Mouse (Mus musculus): ENCODE data around the gene Syn3.

DNA sequence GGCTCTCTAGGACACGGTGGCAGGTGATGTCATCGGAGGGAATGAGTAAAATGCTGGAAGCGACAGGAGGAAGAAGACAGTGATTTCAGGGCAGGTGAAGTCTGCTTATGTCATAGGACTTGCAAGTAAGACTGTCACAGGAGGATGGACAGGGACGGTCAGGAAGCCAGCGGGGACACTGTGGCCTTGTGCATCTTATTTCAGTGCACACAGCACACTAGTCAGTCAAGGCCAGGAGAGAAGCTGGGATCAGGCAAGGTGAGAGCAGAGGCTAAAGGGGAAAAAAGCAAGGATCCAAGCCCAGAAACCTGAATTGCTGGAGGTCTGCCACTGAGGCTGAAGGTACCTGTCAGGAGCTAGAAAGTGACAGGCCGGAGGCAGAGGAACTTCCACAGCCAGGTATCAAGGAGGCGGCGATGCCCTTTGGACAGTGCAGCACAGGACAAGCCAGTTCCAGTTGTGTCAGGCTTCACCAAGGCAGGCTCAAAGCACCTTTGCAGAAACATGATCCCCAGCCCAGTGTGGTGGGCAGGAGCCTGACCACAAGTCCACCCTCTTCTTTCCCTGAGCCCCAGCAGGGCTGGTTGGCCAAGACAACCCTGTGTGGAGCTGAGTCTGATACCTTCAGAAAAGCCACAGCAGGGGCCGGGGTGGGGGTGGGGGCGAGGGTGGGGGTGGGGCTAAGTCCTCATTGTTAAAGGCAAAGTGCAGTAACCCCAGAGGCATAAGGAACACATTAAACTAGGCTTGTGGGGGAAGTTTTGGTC, 203.9 kb downstream of the Syn3 start:
- TF ChIP-seq ZNF384 (IDR thresholded peaks at IDR 0.05; ENCODE audit: low read depth, low read length), result no peak
- no peak for TF ChIP-seq CHD2 (IDR thresholded peaks at IDR 0.05; ENCODE audit: low read depth, low read length)
